Mouse (Mus musculus): ENCODE data around the gene Mynn. TPM values are rescaled to one million over a fixed set of nuclear protein-coding genes. Genes with fewer than 3 reads are reported as not detected.

Mynn gene
- total and polyA plus RNA-seq, 2 experiments, result 3.3 to 10.5 TPM

DNA sequence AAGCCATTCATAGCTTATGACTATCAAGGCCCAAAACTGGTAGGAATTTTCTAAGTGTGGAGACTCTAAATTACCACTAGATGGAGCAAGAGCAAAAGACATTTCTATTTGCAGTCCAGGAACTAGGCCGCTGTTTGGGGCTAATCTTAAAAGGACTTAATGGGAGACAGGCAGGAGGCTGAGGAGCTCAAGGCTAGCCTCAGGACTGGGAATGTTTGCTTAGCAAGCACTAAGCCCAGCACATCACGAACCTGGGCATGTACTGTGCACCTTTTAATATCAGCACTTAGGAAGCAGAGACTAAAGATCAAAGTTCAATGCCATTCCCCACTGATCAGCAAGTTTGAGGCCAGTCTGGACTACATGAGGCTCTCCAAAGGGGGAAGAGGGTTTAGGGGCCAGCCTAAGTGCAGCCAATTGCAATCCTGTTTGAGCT lies 9.4 kb upstream of the Mynn start:
- Histone ChIP-seq H3K4me3 (ENCODE audit: insufficient read depth, low read depth, low read length) (no peak overlapping the region), H3K9ac (ENCODE audit: low read depth, low read length) (no peak overlapping the region), H3K79me2 (ENCODE audit: control insufficient read depth, insufficient read depth, low read length) (no peaks in the 10 kb centered on the region), H3K27ac (replicated peaks; ENCODE audit: insufficient read depth, low read depth, low read length) (peak overlapping the region; percentile 55), H3K27me3 (ENCODE audit: control insufficient read depth, insufficient read depth, low read length) (no peaks in the 10 kb centered on the region), H3K36me3 (ENCODE audit: control insufficient read depth, insufficient read depth, low read length) (no peaks in the 10 kb centered on the region), H3K4me1 (ENCODE audit: control insufficient read depth, insufficient read depth, low read length) (peaks cover 5% of the 10 kb centered on the region)
- 0% methylated on average over 2 of the region's 2 CpGs for WGBS
- TF ChIP-seq CTCF (IDR thresholded peaks at IDR 0.05; ENCODE audit: low read depth, low read length) (no peak), POLR2A (IDR thresholded peaks at IDR 0.05; ENCODE audit: extremely low read depth, insufficient read depth, low read length) (no peak)
- peak; percentile 88 for DNase-seq (ENCODE audit: extremely low read depth, low read depth, low spot score)

DNA sequence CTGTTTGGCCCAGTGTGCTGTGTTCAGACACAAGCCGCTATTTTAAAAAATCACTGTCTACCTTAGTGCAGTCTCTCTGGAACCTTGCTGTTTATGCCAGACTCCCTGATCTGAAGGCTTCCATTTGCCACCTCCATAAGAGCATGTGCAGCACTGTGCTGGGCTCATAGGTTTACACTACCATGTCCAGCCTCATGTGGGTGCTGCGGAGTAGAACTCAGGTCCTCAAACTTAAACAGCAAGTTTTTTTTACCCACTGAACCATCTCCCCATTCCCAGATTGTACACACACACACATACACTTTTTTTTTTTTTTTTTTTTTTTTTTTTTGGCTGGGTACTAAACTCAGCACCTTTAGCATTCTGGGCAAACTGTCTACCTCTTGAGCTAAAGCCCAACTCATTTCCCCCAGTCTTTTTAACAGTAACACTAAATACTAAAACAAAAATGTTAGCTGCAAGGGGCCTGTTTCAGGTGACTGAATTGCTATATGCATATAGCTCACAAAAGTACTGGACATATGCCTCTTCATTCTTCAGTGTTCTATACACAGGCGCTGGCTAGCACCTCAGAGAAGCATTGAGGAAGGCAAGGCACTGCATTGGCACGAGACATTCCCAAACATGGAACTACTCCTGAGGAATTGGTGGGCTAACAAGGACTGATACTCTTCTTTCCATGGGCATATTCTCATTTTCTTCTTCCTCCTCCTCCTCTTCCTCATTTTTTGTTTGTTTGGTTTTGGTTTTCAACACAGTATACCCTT lies 8.0 kb upstream of the Mynn start:
- no peak overlapping the region for H3K4me3 ChIP-seq (ENCODE audit: insufficient read depth, low read depth, low read length)
- H3K4me1 ChIP-seq (ENCODE audit: control insufficient read depth, insufficient read depth, low read length), result peaks cover 5% of the 10 kb centered on the region
- no peaks in the 10 kb centered on the region for H3K36me3 ChIP-seq (ENCODE audit: control insufficient read depth, insufficient read depth, low read length)
- no peaks in the 10 kb centered on the region for H3K27me3 ChIP-seq (ENCODE audit: control insufficient read depth, insufficient read depth, low read length)
- no peaks in the 10 kb centered on the region for H3K79me2 ChIP-seq (ENCODE audit: control insufficient read depth, insufficient read depth, low read length)
- WGBS, result 90% methylated on average over 4 of the region's 4 CpGs
- TF ChIP-seq CTCF (IDR thresholded peaks at IDR 0.05; ENCODE audit: low read depth, low read length), result peak; percentile 22; the same call in 1 of the 2 replicates
- TF ChIP-seq POLR2A (IDR thresholded peaks at IDR 0.05; ENCODE audit: extremely low read depth, insufficient read depth, low read length), result no peak
- no peak overlapping the region for H3K27ac ChIP-seq (replicated peaks; ENCODE audit: insufficient read depth, low read depth, low read length)
- DNase-seq (ENCODE audit: extremely low read depth, low read depth, low spot score), result peak; percentile 47
- no peak overlapping the region for H3K9ac ChIP-seq (ENCODE audit: low read depth, low read length)

- DNase-seq (ENCODE audit: extremely low read depth, low read depth, low spot score), result peak; percentile 43
- Histone ChIP-seq H3K36me3 (ENCODE audit: control insufficient read depth, insufficient read depth, low read length) (no peaks in the 10 kb centered on the region), H3K79me2 (ENCODE audit: control insufficient read depth, insufficient read depth, low read length) (no peaks in the 10 kb centered on the region), H3K27ac (replicated peaks; ENCODE audit: insufficient read depth, low read depth, low read length) (peak overlapping the region; percentile 3; the same call in 1 of the 2 replicates), H3K27me3 (ENCODE audit: control insufficient read depth, insufficient read depth, low read length) (no peaks in the 10 kb centered on the region), H3K9ac (ENCODE audit: low read depth, low read length) (peak overlapping the region; percentile 88), H3K4me3 (ENCODE audit: insufficient read depth, low read depth, low read length) (peak overlapping the region; percentile 66), H3K4me1 (ENCODE audit: control insufficient read depth, insufficient read depth, low read length) (peaks cover 10% of the 10 kb centered on the region)
- TF ChIP-seq CTCF (IDR thresholded peaks at IDR 0.05; ENCODE audit: low read depth, low read length), result no peak
- 0 out of 2 replicates have a peak, but pooled peaks have one; percentile 13 for TF ChIP-seq POLR2A (IDR thresholded peaks at IDR 0.05; ENCODE audit: extremely low read depth, insufficient read depth, low read length)
- 1% methylated on average over 62 of the region's 62 CpGs for WGBS
These were observed 6.6 kb upstream of the Mynn start for GRCm38 (mm10) chr3:30595111-30595832.

GRCm38 (mm10) chr3:30597271-30597670 lies 4.6 kb upstream of the Mynn start:
- 93% methylated on average over 7 of the region's 7 CpGs for WGBS
- Histone ChIP-seq H3K4me3 (ENCODE audit: insufficient read depth, low read depth, low read length) (no peak overlapping the region), H3K27me3 (ENCODE audit: control insufficient read depth, insufficient read depth, low read length) (no peaks in the 10 kb centered on the region), H3K9ac (ENCODE audit: low read depth, low read length) (no peak overlapping the region), H3K79me2 (ENCODE audit: control insufficient read depth, insufficient read depth, low read length) (no peaks in the 10 kb centered on the region), H3K27ac (replicated peaks; ENCODE audit: insufficient read depth, low read depth, low read length) (no peak overlapping the region), H3K36me3 (ENCODE audit: control insufficient read depth, insufficient read depth, low read length) (no peaks in the 10 kb centered on the region), H3K4me1 (ENCODE audit: control insufficient read depth, insufficient read depth, low read length) (peaks cover 10% of the 10 kb centered on the region)
- DNase-seq (ENCODE audit: extremely low read depth, low read depth, low spot score), result no peak
- TF ChIP-seq POLR2A (IDR thresholded peaks at IDR 0.05; ENCODE audit: extremely low read depth, insufficient read depth, low read length), result no peak
- TF ChIP-seq CTCF (IDR thresholded peaks at IDR 0.05; ENCODE audit: low read depth, low read length), result no peak

- Histone ChIP-seq H3K4me3 (ENCODE audit: insufficient read depth, low read depth, low read length) (peak within 1 kb of the TSS; percentile 88), H3K27me3 (ENCODE audit: control insufficient read depth, insufficient read depth, low read length) (no peaks in the 10 kb centered on the region), H3K36me3 (ENCODE audit: control insufficient read depth, insufficient read depth, low read length) (no peaks in the 10 kb centered on the region), H3K27ac (replicated peaks; ENCODE audit: insufficient read depth, low read depth, low read length) (0 out of 2 replicates have a peak within 1 kb of the TSS, but pooled peaks have one; percentile 51), H3K9ac (ENCODE audit: low read depth, low read length) (peak within 1 kb of the TSS; percentile 63), H3K4me1 (ENCODE audit: control insufficient read depth, insufficient read depth, low read length) (peaks cover 4% of the 10 kb centered on the region; the same call in 1 of the 2 replicates), H3K79me2 (ENCODE audit: control insufficient read depth, insufficient read depth, low read length) (peaks cover 6% of the 10 kb centered on the region; the same call in 1 of the 2 replicates)
- TF ChIP-seq CTCF (IDR thresholded peaks at IDR 0.05; ENCODE audit: low read depth, low read length), result no peak
- no peak for TF ChIP-seq POLR2A (IDR thresholded peaks at IDR 0.05; ENCODE audit: extremely low read depth, insufficient read depth, low read length)
- 4% methylated on average over 32 of the region's 32 CpGs for WGBS
- DNase-seq (ENCODE audit: extremely low read depth, low read depth, low spot score), result peak; percentile 19
These were observed 1.9 kb upstream of the Mynn start, which contains the start of gene Actrt3 for GRCm38 (mm10) chr3:30599711-30600545. TSS of gene Actrt3 (minus strand) at chr3:30599939.

All from liver, adult 2 months (tissue).